Mouse (Mus musculus): ENCODE measurements around the gene Rmnd5a. TPM values are rescaled to one million over a fixed set of nuclear protein-coding genes. Genes with fewer than 3 reads are reported as not detected.

Gene Rmnd5a
- total and polyA plus RNA-seq, 3 experiments: 22.6 to 497 (median 23.3) TPM

DNA sequence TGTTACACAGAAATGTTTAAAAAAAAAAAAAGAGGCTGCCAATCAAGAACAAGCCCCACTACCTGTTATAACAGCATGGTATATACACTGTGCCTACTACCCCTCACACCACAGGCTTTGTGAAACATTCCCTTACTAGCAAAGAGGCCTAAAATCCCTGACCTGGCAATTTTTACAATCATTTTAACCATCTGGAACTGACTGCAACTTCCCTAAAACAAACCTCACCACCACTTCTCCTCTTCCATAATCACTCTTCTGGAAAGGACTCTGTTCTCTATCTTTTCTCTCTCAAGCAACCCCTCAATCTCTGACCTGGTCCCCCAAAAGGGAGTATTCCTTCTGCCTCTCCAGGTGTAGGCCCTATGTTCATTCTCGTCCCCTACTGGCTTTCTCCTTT lies 2.4 kb downstream of the Rmnd5a start (continued):
- no peak for TF ChIP-seq MXI1 (IDR thresholded peaks at IDR 0.05; ENCODE audit: low read depth, low read length)

DNA sequence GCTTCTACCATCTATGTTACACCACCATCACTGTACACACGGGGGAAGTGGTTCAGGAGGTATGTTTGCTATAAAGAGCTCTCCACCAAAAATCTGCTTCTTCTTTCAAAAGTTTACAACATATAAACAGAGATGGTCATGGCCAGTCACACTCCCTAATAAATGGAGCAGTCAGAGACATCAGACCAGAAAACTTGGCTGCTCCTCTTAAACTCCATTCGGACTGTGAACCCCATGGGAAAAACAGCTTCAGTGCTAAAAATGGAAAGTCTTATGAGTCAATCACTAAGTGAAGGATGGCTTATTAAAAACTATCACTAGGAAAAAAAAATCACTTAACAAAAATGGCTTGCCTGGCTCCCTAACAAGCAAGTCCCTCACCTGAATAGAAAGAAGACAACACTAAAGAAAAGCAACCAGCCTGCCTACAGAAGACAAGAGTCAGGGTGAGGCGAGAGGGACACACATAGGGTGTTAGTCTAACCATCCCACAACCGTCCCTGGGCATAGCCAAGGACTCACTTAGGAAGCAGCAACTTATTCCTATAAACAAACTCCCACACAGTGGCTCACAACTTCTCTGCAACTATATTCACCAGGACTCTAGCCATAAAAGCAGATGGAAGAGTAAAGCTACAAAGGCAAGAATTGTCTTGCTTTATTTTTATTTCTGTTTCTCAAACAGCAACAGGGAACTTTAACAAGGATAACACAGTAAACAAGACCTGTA lies 12.3 kb downstream of the Rmnd5a start:
- Histone ChIP-seq H3K4me3 (ENCODE audit: control insufficient read depth in 1 of 2, insufficient read depth in 1 of 2, low read depth in 2 of 2, low read length in 2 of 2) (no peak overlapping the region), H3K79me2 (ENCODE audit: control insufficient read depth, insufficient read depth, low read length, poor library complexity) (peaks cover 2% of the 10 kb centered on the region; the same call in 1 of the 2 replicates), H3K9ac (ENCODE audit: control insufficient read depth, low read depth, low read length, poor library complexity, severe bottlenecking) (no peak overlapping the region), H3K9me3 (replicated peaks; ENCODE audit: insufficient read depth, low read length) (no peaks in the 10 kb centered on the region), H3K36me3 (ENCODE audit: control insufficient read depth in 1 of 2, insufficient read depth in 2 of 2, low read length in 2 of 2) (no peaks in the 10 kb centered on the region; a peak in 2 of 4 replicates), H3K4me1 (ENCODE audit: control insufficient read depth in 1 of 2, insufficient read depth in 2 of 2, low read length in 2 of 2) (no peaks in the 10 kb centered on the region), H3K27me3 (ENCODE audit: control insufficient read depth in 1 of 2, insufficient read depth in 2 of 2, low read length in 2 of 2) (no peaks in the 10 kb centered on the region), H3K27ac (ENCODE audit: control insufficient read depth, low read depth, low read length) (no peak overlapping the region)
- no peak for TF ChIP-seq JUND (IDR thresholded peaks at IDR 0.05; ENCODE audit: low read depth, low read length)
- TF ChIP-seq SMC3 (IDR thresholded peaks at IDR 0.05; ENCODE audit: low read depth, low read length): no peak
- TF ChIP-seq TBP (IDR thresholded peaks at IDR 0.05; ENCODE audit: low read depth, low read length): no peak
- TF ChIP-seq MYC (IDR thresholded peaks at IDR 0.05; ENCODE audit: low read depth, low read length): no peak
- TF ChIP-seq UBTF (IDR thresholded peaks at IDR 0.05; ENCODE audit: borderline replicate concordance, insufficient read depth, low read depth, low read length): no peak
- TF ChIP-seq MXI1 (IDR thresholded peaks at IDR 0.05; ENCODE audit: low read depth, low read length): no peak
- no peak for TF ChIP-seq TAL1 (IDR thresholded peaks at IDR 0.05; ENCODE audit: low read length)
- TF ChIP-seq GATA1 (IDR thresholded peaks at IDR 0.05; ENCODE audit: low read depth, low read length): no peak
- TF ChIP-seq RAD21 (IDR thresholded peaks at IDR 0.05; ENCODE audit: low read depth, low read length): no peak
- no peak for DNase-seq (ENCODE audit: low read depth, low spot score)

DNA sequence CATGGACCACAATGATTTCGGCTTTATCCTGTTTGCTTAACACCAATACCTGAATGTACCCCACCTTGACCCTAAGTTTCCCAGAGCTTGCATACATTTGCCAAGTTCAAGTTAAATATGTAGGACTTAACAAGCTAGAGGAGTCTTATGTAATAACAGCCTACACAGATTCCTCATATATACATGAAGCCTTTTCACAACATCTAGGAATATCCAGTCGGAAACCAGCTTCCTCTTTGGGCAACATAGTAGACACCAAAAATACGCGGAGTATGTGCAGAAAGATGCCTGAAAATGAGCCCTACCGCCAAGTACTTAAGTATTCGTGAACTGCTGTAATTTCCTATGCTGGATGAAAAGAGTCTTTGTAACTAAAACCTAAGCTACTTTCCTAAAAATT lies 14.8 kb downstream of the Rmnd5a start:
- no peaks in the 10 kb centered on the region for H3K27me3 ChIP-seq (ENCODE audit: control insufficient read depth in 1 of 2, insufficient read depth in 2 of 2, low read length in 2 of 2)
- H3K4me1 ChIP-seq (ENCODE audit: control insufficient read depth in 1 of 2, insufficient read depth in 2 of 2, low read length in 2 of 2): no peaks in the 10 kb centered on the region
- no peak overlapping the region for H3K9ac ChIP-seq (ENCODE audit: control insufficient read depth, low read depth, low read length, poor library complexity, severe bottlenecking)
- TF ChIP-seq ZKSCAN1 (IDR thresholded peaks at IDR 0.05; ENCODE audit: low read depth, low read length): no peak
- TF ChIP-seq NRF1 (IDR thresholded peaks at IDR 0.05; ENCODE audit: insufficient read depth, low read depth, low read length, poor library complexity, severe bottlenecking): no peak
- H3K79me2 ChIP-seq (ENCODE audit: control insufficient read depth, insufficient read depth, low read length, poor library complexity): peaks cover under 1% of the 10 kb centered on the region; the same call in 1 of the 2 replicates
- no peaks in the 10 kb centered on the region for H3K9me3 ChIP-seq (replicated peaks; ENCODE audit: insufficient read depth, low read length)
- DNase-seq (ENCODE audit: low read depth, low spot score): no peak
- no peaks in the 10 kb centered on the region; a peak in 2 of 4 replicates for H3K36me3 ChIP-seq (ENCODE audit: control insufficient read depth in 1 of 2, insufficient read depth in 2 of 2, low read length in 2 of 2)
- no peak overlapping the region for H3K27ac ChIP-seq (ENCODE audit: control insufficient read depth, low read depth, low read length)
- H3K4me3 ChIP-seq (ENCODE audit: control insufficient read depth in 1 of 2, insufficient read depth in 1 of 2, low read depth in 2 of 2, low read length in 2 of 2): no peak overlapping the region

DNA sequence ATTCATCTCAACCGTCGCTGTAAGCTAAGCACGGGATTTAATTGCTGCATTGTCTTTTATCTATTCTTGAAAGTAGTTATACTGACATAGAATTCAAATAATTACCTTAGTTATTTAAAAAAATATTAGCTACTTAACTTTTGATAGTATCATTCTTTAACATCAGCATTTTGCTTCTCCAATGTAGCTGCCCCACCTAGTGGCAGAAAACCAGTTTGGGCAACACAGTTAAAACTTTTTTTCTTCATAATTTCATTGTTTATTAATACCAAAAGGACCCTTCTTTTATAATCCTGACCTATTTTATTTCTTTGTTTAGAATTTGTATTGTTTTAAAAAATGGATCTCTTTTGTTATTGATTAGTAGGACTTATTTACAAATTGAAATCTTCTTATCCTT lies 17.3 kb downstream of the Rmnd5a start:
- Histone ChIP-seq H3K4me3 (ENCODE audit: control insufficient read depth in 1 of 2, insufficient read depth in 1 of 2, low read depth in 2 of 2, low read length in 2 of 2) (no peak overlapping the region), H3K79me2 (ENCODE audit: control insufficient read depth, insufficient read depth, low read length, poor library complexity) (no peaks in the 10 kb centered on the region), H3K27me3 (ENCODE audit: control insufficient read depth in 1 of 2, insufficient read depth in 2 of 2, low read length in 2 of 2) (no peaks in the 10 kb centered on the region), H3K4me1 (ENCODE audit: control insufficient read depth in 1 of 2, insufficient read depth in 2 of 2, low read length in 2 of 2) (peaks cover 4 to 20% of the 10 kb centered on the region in 2 experiments; a peak in 3 of 4 replicates), H3K27ac (ENCODE audit: control insufficient read depth, low read depth, low read length) (no peak overlapping the region), H3K36me3 (ENCODE audit: control insufficient read depth in 1 of 2, insufficient read depth in 2 of 2, low read length in 2 of 2) (peaks cover 2 to 15% of the 10 kb centered on the region in 2 experiments), H3K9ac (ENCODE audit: control insufficient read depth, low read depth, low read length, poor library complexity, severe bottlenecking) (no peak overlapping the region), H3K9me3 (replicated peaks; ENCODE audit: insufficient read depth, low read length) (no peaks in the 10 kb centered on the region)
- peak; percentile 55 for DNase-seq (ENCODE audit: low read depth, low spot score)
- no peak for TF ChIP-seq NRF1 (IDR thresholded peaks at IDR 0.05; ENCODE audit: insufficient read depth, low read depth, low read length, poor library complexity, severe bottlenecking)
- TF ChIP-seq E2F4 (IDR thresholded peaks at IDR 0.05; ENCODE audit: borderline replicate concordance, low read depth, low read length): no peak
- no peak for TF ChIP-seq CHD2 (IDR thresholded peaks at IDR 0.05; ENCODE audit: low read length)
- TF ChIP-seq NELFE (IDR thresholded peaks at IDR 0.05; ENCODE audit: low read depth, low read length): no peak
- TF ChIP-seq ZKSCAN1 (IDR thresholded peaks at IDR 0.05; ENCODE audit: low read depth, low read length): no peak
- TF ChIP-seq KAT2A (conservative IDR thresholded peaks at IDR 0.05; ENCODE audit: low read depth, low read length): no peak
- TF ChIP-seq SMC3 (IDR thresholded peaks at IDR 0.05; ENCODE audit: low read depth, low read length): peak; percentile 74
- no peak for TF ChIP-seq MAX (IDR thresholded peaks at IDR 0.05; ENCODE audit: low read length)
- TF ChIP-seq BHLHE40 (IDR thresholded peaks at IDR 0.05; ENCODE audit: borderline replicate concordance, low read depth, low read length): no peak
- TF ChIP-seq UBTF (IDR thresholded peaks at IDR 0.05; ENCODE audit: borderline replicate concordance, insufficient read depth, low read depth, low read length): no peak
- no peak for TF ChIP-seq ELF1 (IDR thresholded peaks at IDR 0.05; ENCODE audit: low read depth, low read length)
- peak; percentile 75 for TF ChIP-seq ZNF384 (IDR thresholded peaks at IDR 0.05; ENCODE audit: low read depth, low read length)
- TF ChIP-seq HCFC1 (IDR thresholded peaks at IDR 0.05; ENCODE audit: low read depth, low read length): no peak
- no peak for TF ChIP-seq TAL1 (IDR thresholded peaks at IDR 0.05; ENCODE audit: low read length)
- no peak for TF ChIP-seq USF2 (IDR thresholded peaks at IDR 0.05; ENCODE audit: borderline replicate concordance in 1 of 2, insufficient read depth in 1 of 2, low read depth in 1 of 2, low read length in 2 of 2)
